Mouse (Mus musculus): ENCODE measurements around the gene Trpm3.
"Not testable (repeated sequence)": the region's sequence is repeated elsewhere in the genome, so short reads cannot be mapped to it uniquely, and the experiment has no call there.

Trpm3 gene

DNA sequence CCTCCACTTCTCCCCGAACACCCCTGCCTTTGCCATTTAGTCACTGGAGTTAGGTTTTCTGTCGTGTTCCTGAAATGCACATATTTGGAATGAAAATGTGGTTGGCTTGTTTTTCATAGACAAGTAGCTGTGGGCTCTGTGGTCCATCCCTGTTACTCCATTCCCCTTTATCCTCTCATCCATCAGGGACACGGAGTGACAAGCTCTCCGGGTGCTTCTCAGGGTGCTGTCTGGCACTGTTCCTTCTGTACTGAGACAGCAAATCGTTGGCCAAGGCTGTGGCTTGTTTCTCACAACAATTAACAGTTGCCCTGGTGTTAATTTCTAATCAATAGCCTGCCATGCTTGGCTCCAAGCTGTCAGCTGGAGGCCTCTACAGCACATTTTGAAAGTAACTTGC lies 838.7 kb downstream of the Trpm3 start:
- peak; percentile 45 for DNase-seq (ENCODE audit: low spot score)

DNA sequence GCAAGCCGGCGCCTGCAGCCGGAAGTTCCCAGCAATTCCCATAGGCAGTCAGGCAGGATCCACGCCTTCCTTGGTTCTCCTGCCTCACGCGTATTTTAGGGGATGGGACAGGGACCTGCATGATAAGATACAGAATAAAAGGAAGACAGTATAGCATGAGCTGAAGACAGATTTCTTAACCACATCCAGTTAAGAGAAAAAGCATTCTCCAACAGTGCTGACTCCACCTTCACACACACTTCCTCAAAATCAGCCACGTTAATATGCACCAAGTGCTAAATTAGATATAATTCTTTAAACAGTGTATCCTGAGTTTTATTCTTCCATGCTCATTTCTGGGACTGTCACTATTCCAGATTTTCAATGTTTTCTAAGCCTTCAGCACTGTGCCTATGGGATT lies 839.9 kb downstream of the Trpm3 start:
- DNase-seq (ENCODE audit: low spot score), result no peak

DNA sequence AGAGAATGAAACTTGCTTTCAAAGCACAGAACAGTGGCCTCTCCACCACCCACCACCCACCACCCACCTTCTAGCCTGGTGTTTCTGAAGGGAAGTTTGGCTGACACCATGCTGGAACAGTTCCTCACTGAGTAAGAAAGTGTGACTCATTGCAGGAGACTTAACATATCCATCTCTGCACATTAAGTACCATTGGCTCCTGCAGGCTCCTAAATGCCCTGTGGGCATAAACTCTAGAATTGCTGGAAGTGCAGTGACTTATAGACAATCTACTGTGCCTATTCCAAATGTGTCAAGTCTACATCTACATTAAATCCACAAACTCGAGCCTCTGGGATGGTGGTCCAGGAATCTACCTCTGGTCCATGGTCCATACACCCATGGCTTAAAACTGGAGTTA lies 840.3 kb downstream of the Trpm3 start:
- DNase-seq (ENCODE audit: low spot score), result no peak

DNA sequence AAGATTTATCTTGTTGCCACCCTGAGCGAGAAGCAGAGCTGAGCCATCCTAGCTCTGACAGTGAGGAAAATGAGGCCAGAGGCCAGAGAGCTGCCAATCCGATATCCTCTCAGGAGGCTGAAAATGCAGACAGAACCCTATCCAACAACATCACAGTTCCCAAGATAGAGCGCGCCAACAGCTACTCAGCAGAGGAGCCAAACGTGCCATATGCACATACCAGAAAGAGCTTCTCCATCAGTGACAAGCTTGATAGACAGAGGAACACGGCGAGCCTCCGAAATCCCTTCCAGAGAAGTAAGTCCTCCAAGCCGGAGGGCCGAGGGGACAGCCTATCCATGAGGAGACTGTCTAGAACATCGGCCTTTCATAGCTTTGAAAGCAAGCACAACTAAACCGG lies 849.1 kb downstream of the Trpm3 start:
- peak; percentile 39 for DNase-seq (ENCODE audit: low spot score)

DNA sequence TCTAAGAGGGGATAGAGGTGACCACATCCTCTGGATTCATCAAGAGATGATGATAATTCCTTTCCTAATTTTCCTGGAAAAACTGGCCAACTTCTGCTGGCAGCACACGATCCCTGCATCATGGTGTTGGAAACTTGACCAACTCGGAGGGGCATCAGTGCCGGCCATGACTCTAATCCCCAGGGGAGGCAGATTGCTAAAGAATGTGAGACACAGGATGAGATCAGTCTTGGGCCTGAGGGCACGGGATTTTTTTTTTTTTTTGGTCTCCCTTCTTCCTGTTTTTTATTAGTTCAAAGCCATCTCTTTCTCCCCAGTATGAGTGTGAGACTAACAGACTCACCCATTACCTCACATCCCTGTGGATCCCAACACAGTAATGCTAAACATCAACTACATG lies 855.1 kb downstream of the Trpm3 start:
- DNase-seq (ENCODE audit: low spot score), result no peak

DNA sequence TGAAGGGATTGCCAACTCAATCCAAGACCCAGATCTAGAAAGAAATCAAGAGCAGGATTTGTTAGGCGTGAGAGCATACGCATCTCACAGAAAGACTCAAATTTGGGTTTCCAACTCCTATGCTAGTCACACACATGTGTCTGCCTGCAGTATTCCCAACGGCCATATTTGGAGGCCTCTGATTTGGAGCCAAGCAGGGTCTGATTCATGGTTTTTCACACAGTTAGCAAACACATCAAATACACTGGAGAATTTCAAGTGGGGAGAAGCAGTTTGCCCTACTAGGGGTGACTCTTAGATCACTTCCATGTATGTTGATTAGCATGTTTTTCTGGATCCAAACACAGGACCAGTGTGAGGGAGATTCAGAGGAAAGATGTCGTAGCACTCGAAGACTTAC lies 855.7 kb downstream of the Trpm3 start:
- no peak for DNase-seq (ENCODE audit: low spot score)

DNA sequence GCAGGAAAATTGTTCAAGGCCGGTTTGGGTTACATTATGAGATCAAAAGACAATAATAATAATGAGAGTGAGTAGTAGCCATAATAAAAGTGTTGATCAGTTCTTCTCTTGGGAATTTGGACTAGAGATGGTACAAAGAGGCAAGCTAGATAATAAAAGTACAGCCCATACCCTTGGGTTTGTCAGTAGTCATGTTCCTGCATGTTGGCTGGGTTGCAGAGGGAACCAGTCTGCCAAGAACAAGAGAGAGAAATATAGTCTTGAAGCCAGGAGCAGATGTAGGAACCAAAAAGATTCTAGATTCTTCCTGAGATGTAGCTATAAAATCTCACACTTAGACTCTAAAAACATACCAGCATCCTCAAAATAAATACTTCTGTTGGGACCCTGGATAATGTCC lies 861.4 kb downstream of the Trpm3 start:
- no peak for DNase-seq (ENCODE audit: low spot score)

DNA sequence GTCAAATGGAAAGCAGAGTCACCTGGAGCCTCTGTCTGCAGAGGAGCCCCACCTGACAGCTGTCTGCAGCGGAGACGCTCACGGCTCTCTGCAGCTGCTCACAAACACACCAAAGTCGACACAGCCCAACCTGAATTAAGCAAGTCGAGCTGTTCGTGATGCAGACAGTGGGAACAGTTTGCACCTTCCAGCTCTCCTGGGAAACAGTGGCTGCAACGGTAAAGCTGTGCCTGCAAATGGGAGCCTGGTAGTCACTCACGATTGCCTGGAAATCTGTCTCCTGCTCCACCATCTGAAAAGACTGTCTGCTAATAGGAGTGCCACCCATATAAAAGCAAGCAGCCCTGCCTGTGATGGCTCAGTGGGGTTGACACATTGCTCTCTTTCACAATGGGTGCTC lies 865.0 kb downstream of the Trpm3 start:
- peak; percentile 67 for DNase-seq (ENCODE audit: low spot score)

DNA sequence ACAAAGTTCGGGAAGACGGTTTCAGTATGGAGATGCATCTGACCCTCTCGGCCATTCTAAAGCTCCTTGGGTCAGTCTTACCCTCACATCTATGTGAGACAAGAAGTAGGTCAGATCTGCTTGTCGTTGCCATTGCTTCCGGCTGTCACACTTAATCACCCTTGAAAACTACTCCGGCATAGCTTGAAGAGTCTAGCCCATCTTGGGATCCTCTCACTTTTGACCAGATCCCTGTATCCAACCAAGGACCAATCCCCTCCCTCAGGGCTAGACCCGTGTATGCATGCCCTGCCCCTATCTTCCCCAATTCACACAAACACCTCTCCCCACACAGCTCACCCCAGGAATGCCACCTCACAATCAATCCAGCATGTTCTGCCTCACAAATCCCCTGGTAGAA lies 867.0 kb downstream of the Trpm3 start:
- no peak for DNase-seq (ENCODE audit: low spot score)

DNA sequence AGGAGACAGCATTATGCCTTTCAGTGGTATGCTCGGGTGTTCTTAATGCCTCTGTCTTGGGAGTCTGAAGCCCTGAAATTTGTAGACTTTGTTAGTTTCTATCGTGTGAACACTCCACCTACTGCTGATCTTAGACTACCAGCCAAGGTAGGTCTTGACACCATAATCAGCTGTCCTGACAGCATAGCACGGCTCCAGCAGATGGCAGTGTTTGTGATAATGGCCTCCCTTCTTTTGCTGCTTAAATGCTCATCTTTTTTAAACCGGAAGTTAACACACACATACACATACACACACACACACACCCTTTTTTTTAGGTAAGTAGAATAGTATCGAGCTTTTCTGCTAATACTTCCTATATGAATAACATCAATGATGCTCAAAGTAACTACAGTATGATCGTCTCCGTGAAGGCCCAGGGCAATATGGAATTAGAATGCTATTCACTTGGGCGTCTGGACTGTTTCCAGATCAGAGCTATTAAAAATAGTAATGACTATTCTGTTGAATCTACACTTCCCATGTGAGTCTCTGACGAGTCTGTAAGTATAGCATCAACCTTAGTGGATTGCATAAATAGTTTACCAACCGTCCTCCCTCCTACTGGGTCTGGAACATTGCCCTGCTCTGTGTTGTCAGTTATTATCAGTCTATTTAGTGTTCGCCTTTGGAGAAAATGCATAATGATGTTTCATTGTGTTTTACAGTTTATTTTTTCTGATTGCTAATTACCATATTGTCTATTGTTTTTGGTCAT lies 867.8 kb downstream of the Trpm3 start:
- peak; percentile 64 for DNase-seq (ENCODE audit: low spot score)

DNA sequence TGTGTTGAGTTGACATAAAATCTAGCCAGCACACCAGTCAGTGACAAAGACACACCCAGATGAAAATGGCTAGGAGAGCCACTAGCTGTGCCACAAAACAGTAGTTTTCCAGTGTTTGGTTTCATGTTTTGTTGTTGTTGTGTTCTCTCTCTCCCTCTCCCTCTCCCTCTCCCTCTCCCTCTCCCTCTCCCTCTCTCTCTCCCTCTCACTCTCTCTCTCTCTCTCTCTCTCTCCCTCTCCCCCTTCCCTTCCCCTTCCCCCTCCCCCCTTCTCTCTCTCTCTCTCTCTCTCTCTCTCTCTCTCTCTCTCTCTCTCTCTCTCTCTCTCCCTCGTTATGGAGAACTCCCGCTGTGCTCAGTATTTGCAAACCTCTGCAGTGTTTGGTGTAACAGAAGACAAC lies 874.8 kb downstream of the Trpm3 start:
- no peak for DNase-seq (ENCODE audit: low spot score)

DNA sequence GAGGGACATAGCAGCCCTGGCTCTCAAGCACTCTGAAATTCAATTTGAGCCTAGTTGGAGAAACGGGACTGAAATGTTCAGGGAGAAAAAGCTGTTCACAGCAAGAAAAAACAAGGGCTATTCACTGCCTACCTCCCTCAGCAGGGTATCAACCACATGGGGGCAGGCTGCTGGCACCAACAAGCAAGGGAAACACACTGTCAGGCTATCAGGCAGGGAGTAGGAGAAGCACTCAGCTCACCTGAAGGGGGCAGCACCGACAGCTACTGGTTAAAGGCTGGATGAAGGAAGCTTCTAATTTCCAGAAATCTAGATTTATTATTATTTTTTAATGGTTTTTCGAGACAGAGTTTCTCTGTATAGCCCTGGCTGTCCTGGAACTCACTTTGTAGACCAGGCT lies 876.7 kb downstream of the Trpm3 start:
- peak; percentile 39 for DNase-seq (ENCODE audit: low spot score)

DNA sequence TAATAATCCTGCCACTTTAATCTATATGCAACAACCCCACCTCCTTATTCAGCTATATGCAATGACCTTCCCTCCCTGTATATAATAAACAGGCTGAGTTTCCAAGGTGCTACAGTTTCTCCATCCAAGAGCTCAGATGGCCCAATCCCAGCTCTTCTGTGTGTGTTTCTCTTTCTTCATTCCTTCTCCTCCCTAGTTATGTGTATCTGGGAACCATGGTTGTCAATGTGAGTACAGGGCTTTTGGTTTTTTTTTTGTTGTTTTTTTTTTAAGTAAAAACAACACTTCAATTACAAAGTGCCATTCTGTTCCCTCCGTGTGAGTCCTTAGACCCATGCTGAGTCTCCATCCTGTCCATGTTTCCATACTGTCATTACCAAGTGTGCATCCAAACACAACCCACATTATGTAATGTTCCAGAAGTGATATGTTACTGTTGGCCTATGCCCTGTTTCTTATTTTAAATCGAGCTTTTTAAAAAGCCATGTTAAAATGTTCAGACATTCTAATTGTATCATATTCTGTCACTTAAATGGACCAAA lies 879.4 kb downstream of the Trpm3 start:
- no peak for DNase-seq (ENCODE audit: low spot score)

DNA sequence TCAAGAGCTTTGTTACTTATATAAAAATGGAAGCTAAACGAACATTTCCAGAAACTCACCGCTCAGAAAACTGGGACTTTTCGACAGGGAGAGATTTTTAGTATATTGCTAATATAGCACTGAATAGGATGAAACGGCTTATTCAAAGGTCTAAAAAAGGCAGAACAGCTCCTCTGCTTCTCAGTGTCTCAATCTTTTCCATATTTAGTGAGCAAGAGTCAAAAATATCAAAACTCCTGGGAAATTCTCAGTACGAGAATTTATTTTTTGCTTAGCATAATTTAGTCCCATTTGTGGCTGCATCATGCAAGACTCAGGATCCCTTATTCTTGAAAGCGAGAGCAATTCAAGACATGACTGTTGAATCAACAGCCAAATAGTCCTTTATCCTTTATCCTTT lies 884.1 kb downstream of the Trpm3 start:
- DNase-seq (ENCODE audit: low spot score), result no peak

DNA sequence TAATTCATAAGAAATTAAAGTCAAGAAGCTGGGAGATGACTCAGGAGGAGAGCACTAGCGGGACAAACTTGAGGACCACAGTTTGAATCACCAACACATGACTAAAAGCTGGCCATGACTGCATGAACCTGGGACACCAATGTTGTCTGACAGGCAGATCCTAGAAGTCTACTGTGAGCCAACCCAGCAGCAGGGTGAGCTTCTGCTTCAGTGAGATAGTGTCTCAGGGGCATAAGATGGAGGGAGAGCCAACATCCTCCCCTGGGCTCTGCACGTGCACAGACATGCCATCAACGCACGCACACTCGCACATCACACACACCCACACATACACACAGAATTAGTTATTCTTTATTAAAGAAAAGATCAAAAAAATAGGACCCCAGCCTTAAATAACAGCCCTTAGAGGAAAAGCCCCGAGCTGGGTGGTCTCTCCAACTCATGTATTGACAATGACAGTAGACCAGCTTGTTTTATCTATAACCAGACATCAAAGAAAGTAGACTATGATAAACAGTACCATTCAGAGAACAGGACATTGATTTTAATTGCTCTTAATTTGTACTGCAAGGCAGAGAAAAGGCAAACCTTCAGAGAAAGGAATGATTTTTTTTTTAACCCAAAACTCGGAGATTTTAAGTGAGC lies 884.6 kb downstream of the Trpm3 start:
- DNase-seq (ENCODE audit: low spot score), result no peak

DNA sequence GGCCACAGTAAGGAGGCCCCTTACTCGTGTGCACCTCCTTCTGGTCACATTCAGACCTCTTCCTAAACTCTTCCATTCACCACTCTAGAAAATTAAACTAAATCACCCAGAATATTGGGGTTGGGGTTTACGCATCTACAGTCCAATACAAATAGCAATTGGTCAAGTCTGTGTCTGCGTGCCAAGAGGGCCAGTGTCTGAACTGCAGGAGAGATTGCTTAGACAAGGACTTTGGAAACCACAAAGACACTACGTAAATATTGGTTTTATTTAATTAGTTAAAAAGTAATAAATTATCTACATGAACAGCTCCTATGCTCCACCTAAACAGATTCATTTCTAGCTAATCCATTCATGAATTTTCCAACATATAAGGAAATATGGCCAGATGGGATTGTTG lies 886.0 kb downstream of the Trpm3 start:
- no peak for DNase-seq (ENCODE audit: low spot score)

DNA sequence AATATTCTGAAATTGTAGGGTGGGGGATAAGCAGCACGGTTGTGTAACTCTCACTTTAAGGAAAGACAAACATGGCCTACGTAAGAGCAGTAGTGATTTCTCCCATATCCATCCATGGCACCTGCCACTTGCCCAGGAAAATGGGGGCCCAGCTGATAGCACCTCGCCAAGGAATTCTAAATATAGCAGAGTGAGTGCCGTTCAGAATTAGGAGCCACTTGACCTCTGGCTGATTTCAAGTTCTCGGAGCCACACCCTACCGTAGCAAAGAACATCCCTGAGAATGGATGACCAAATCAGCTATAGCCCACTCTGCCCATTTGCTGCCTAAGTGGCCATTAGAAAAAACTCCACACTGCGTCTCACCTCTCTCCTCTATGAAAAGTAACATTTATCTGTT lies 887.6 kb downstream of the Trpm3 start:
- no peak for DNase-seq (ENCODE audit: low spot score)

DNA sequence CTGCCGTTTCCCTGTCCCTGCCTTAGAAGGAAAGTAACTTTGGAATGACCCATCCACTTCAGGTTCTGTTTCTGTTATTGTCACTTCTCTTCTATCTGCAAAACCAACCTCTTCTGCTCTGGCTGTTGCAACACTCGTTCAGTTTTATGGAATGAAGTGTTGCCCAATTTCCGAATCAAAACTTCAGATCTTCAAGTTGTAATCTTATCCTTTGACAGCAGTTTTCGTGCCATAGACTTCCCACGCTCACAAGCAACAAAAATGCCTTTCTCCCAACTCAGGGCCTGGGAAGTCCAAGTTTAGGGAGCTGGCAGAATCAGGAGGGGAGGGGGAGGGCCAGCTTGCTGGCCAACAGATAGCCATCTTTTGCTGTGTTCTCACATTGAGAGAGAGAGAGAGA lies 889.4 kb downstream of the Trpm3 start:
- DNase-seq (ENCODE audit: low spot score), result no peak

DNA sequence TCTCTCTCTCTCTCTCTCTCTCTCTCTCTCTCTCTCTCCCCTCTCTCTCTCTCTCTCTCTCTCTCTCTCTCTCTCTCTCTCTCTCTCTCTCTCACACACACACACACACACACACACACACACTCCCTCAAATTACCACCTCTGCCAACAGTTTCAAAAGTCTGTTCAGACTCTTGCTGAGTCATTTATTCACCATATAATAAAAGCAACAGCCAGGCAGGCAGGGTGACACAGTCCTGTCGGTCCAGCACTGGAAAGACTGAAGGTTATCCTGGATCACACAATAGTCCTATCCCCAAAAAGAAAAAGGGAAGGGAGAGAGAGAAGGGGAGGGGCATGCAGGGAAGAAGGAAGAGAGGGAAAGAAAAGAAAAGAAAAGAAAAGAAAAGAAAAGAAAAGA lies 894.5 kb downstream of the Trpm3 start:
- DNase-seq (ENCODE audit: low spot score), result not testable (repeated sequence)

DNA sequence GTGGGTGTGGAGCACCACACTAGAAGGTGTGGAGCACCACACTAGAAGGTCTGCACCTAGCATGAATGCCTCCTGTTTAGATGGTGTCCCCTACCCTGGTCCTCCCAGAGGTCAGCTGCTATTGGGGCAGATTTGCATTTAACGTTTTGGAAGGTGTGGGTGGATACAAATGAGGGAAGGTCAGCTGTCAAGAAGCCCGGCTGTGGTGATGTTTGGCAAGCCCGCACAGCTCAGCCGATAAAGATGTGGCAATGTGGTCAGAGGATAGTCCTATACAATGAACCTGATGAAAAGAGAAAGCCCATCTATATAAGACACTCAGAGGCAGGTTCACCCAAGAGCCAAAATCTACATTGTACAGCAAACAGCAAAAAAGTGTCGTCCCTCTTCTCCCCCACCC lies 895.3 kb downstream of the Trpm3 start:
- DNase-seq (ENCODE audit: low spot score), result no peak

DNA sequence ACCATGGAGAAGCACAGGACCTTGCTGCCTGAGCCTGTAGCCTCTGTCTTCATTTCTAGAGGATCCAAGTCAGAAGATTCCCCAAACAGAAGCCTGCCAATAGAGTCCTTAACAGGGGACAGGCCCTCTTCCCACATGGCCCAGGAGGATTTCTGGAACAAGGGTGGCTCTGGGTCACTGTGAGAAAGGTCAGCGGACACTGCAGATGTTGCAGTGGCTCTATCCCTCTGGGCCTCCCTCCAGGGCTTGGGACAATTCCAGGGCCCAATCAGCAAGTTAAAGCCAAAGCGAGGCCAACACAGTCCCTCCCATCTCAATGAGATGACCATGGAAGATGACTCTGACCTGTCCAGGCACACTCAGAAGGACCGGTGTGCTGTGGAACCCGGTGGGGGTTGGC lies 896.1 kb downstream of the Trpm3 start:
- DNase-seq (ENCODE audit: low spot score), result peak; percentile 56

DNA sequence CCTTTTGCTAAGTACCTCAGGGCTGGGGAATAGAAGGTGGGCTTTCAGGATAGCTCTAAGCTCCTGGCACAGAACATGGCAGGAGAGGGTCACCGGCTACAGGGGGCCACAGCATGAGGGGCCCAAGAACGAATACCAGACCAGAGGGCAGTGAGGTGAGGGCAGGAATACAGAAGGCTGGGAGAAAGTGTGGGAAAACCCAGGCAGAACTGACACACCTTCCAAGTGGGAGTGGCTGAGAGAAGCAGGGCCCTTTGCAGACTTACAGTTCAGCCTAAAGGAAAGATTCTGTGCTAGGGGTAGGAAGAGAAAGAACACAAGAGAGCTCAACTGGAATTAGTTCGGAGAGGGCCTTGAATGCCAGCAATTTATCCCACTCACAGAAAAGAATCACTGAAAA lies 896.9 kb downstream of the Trpm3 start:
- no peak for DNase-seq (ENCODE audit: low spot score)

DNA sequence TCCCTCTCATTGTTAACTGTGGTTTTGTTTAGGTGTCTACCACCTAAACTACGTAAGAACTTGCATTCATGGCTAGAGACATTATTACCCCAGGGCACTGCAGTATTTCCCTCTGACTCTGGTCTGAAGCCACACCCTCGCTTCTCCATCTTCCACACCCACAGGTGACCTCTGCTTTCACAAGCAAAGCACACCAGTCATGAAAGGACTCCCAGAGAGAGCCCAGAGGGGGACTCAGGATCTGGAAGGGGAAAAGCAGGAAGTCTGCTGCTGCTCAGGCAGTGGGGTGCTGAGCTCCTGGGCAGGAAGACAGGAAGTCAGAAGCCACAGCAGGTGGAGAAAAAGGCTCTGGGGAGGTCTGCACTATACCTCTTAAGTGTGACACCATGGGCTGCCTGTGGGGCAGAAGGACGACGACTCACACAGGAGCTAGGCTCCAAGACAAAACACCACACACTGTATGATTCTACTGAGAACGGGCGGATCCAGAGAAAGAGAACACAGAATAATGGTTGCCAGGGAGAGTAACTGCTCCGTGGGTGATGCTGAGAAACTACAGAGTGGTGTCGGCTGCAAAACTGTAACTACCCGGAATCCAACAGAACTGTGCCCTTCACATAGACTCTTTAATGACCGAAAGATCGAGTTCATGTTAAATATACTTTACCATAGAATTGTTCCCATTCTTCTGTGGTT lies 898.1 kb downstream of the Trpm3 start:
- peak; percentile 40 for DNase-seq (ENCODE audit: low spot score)
